Comparison of ENCODE assay signal across 9 mouse cellular contexts in the genomic region with DNA sequence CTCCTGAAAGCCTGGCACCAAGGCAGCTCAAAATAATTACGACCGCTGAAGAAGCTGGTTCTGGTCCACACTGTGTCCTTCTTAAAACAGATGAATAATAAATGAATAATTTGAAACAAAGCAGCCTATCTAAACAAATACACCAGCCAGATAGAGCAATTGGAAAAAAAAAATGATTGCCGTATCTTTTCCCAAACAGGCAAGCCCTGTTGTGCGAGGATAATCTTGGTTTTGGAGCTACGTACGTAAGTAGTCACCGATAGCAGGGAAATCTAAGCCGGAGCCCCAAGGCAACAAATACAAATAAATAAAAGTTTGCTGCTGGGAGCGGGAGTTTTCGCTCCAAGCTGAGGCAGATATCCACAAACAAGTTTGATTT. TPM values are rescaled to one million over a fixed set of nuclear protein-coding genes. Genes with fewer than 3 reads are reported as not detected.
DNase-seq lines count a peak whose midpoint lies in the region; ATAC-seq and TF ChIP-seq lines count a peak whose summit lies in the region.
"Had no signal": no experiment of that assay in that cellular context is flagged by ENCODE, and none has a peak within 500 bp of the region (broad histone marks: within the 10 kb centered on the region; RNA-seq: fewer than 3 reads in every experiment).

No protein-coding gene starts in this region.

- no peak for ATAC-seq in megakaryocyte, adult 5-6 weeks (ENCODE audit: poor library complexity, severe bottlenecking)
- no peak for ATAC-seq in liver, embryonic 14.5 days (ENCODE audit: insufficient read depth)
- ATAC-seq in stomach, embryonic 16.5 days (ENCODE audit: insufficient read depth, low FRiP score), result no peak

- 20% methylated on average over 10 of the region's 10 CpGs for WGBS in liver, embryonic 14.5 days (ENCODE audit: insufficient replicate concordance)
- WGBS in stomach, embryonic 16.5 days, result 12% methylated on average over 10 of the region's 10 CpGs

- peak; percentile 42 for DNase-seq in embryo, embryonic 10.5 days (ENCODE audit: low spot score)
- DNase-seq in embryo, embryonic 11 days, result no peak
- no peak for DNase-seq in liver, embryonic 14.5 days (ENCODE audit: low read depth in 3 of 3, low spot score in 3 of 3)
- no peak for DNase-seq in urinary bladder, postnatal 14 days (ENCODE audit: low spot score)
- DNase-seq in left cerebral cortex, postnatal 10 days (ENCODE audit: extremely low spot score in 1 of 2, low spot score in 2 of 2), result no peak
- DNase-seq: lung, adult 18-20 months had no signal

- H3K9me3 ChIP-seq in megakaryocyte, embryonic 14.5 days, result peaks cover 4% of the 10 kb centered on the region; the same call in 1 of the 2 replicates
- no peaks in the 10 kb centered on the region for H3K9me3 ChIP-seq in liver, embryonic 14.5 days (ENCODE audit: control insufficient read depth, low read length)
- no peaks in the 10 kb centered on the region for H3K9me3 ChIP-seq in stomach, embryonic 16.5 days (replicated peaks; ENCODE audit: control insufficient read depth, low read length)

- peaks cover 27% of the 10 kb centered on the region for H3K27me3 ChIP-seq in megakaryocyte, embryonic 14.5 days (replicated peaks)
- peaks cover 24% of the 10 kb centered on the region for H3K27me3 ChIP-seq in liver, embryonic 14.5 days (ENCODE audit: control insufficient read depth, insufficient read depth, low read length)
- H3K27me3 ChIP-seq in stomach, embryonic 16.5 days (ENCODE audit: control insufficient read depth, insufficient read depth, low read length), result peaks cover 18% of the 10 kb centered on the region

- H3K36me3 ChIP-seq in megakaryocyte, embryonic 14.5 days (replicated peaks; ENCODE audit: low read length), result no peaks in the 10 kb centered on the region
- no peaks in the 10 kb centered on the region for H3K36me3 ChIP-seq in liver, embryonic 14.5 days (replicated peaks; ENCODE audit: control insufficient read depth, insufficient read depth, low read depth)
- H3K36me3 ChIP-seq in stomach, embryonic 16.5 days (ENCODE audit: control insufficient read depth, insufficient read depth, low read length), result no peaks in the 10 kb centered on the region

- intact Hi-C loops in left cerebral cortex, postnatal 10 days (cut with DNase I), result no loop called here

- TF ChIP-seq EP300 in liver, embryonic 14.5 days (IDR thresholded peaks at IDR 0.05; ENCODE audit: low read depth), result no peak

- H3K4me2 ChIP-seq in liver, embryonic 14.5 days (ENCODE audit: low read depth), result peak overlapping the region; percentile 49; the same call in 1 of the 2 replicates
- peak overlapping the region; percentile 83 for H3K4me2 ChIP-seq in stomach, embryonic 16.5 days (ENCODE audit: low read depth, low read length)

- TF ChIP-seq CTCF in liver, embryonic 14.5 days (IDR thresholded peaks at IDR 0.05; ENCODE audit: low read depth), result no peak

- peaks cover 11% of the 10 kb centered on the region for H3K4me1 ChIP-seq in megakaryocyte, embryonic 14.5 days
- no peaks in the 10 kb centered on the region for H3K4me1 ChIP-seq in liver, embryonic 14.5 days (replicated peaks; ENCODE audit: control insufficient read depth in 2 of 2, insufficient read depth in 2 of 2, low read length in 1 of 2)
- peaks cover 10% of the 10 kb centered on the region for H3K4me1 ChIP-seq in stomach, embryonic 16.5 days (ENCODE audit: control insufficient read depth, insufficient read depth, low read length)

- no peak overlapping the region for H3K27ac ChIP-seq in liver, embryonic 14.5 days
- H3K27ac ChIP-seq in stomach, embryonic 16.5 days (ENCODE audit: low read length), result no peak overlapping the region

- no peak overlapping the region for H3K9ac ChIP-seq in liver, embryonic 14.5 days (replicated peaks)
- no peak overlapping the region for H3K9ac ChIP-seq in stomach, embryonic 16.5 days (ENCODE audit: low read length)

- H3K4me3 ChIP-seq in megakaryocyte, embryonic 14.5 days (replicated peaks), result peak overlapping the region; percentile 89
- H3K4me3 ChIP-seq in liver, embryonic 14.5 days (ENCODE audit: insufficient read depth in 1 of 2, low read depth in 2 of 2, low read length in 2 of 2), result no peak overlapping the region
- peak overlapping the region; percentile 47 for H3K4me3 ChIP-seq in stomach, embryonic 16.5 days (replicated peaks; ENCODE audit: low read length)

RNA-seq across cellular contexts. Expression of gene Scin, which starts 0.8 kb away (rescaled TPM):
- polyA plus RNA-seq in megakaryocyte, embryonic 14.5 days (2012; ENCODE audit: insufficient read depth, low replicate concordance), result 2.6 TPM in 1 of 2 replicates, not detected in the other
- total RNA-seq in megakaryocyte, adult 5-6 weeks (2015), result 0.09 and 0.78 TPM in 2 replicates
- total RNA-seq in megakaryocyte, adult 5-6 weeks (2017), result 1.2 and 1.4 TPM in 2 replicates
- 0.04 and 0.06 TPM in 2 replicates for polyA plus RNA-seq in liver, embryonic 14.5 days (2012; rRNA removed)
- polyA plus RNA-seq in liver, embryonic 14.5 days (2014; fragmentation: Nextera tagmentation; extraction: Ambion mirVana), result 0.09 TPM in 1 of 2 replicates, not detected in the other
- 7.5 and 9.6 TPM in 2 replicates for polyA plus RNA-seq in stomach, embryonic 16.5 days (2015; fragmentation: Nextera tagmentation; extraction: Ambion mirVana)
- not detected for total RNA-seq in left cerebral cortex, postnatal 10 days (2021)

Comparison
In these comparisons a context has a peak if more than half of its experiments do, and no peak if none do; other contexts are left out.
1. H3K4me3 ChIP-seq: peak in megakaryocyte, embryonic 14.5 days (single experiment) and stomach, embryonic 16.5 days (single experiment); none in liver, embryonic 14.5 days (0 of 2).